Mouse (Mus musculus): ENCODE measurements around the gene Ttc39b.

DNA sequence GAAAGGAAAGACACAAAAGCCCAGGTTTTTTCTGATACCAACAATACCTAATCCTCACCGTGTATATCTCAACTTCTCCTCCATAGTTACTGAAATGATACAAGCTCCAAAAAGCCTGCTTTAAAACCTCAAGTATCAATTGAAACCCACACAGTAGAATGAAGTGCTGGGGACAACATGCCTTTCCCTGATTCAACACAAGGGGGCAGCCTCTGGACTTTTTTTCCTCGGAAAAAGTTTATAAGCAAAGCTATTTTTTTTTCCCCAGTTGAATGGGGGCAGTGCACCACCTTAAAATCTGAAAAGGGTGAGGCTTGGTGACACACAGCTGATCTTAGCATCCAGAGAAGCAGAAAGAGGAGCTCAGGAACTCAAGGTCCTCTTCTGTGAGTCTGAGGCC is 62.1 kb downstream of the Ttc39b start:
- TF ChIP-seq CTCF (IDR thresholded peaks at IDR 0.05; ENCODE audit: extremely low read depth, insufficient read length, insufficient replicate concordance, low read depth, low read length) = no peak
- TF ChIP-seq POLR2A (IDR thresholded peaks at IDR 0.05; ENCODE audit: low read depth, low read length) = no peak

Data from small intestine, adult 2 months (tissue).